Comparison of ENCODE assay signal across 8 mouse cellular contexts in the genomic region with DNA sequence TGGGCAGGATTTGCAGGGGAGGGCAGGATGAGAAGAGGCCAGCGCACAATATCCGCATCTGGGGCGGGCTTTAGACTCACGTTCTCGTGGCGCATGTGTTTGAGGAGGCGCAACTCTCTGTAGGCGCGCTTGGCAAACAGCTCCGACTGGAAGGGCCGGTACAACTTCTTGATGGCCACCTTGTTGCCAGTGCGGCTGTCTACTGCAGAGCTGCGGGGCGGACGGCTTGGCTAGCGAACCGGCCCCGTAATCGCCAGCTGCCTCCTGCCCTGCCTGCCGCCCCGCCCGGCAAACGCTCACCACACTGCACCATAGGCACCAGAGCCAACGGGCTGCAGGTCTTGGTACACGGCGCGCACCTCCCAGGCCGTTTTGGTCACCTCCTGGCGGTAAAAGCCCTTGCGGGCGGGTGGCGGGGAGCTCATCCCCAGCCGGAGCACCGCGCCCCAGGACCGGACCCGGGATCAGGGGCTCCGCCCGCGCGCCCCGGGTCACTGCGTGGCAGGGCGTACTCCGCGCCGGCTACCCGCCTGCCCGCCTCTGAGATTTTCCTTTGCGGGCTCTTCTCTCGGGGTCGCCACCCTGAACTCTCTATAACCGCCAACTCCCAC. TPM values are rescaled to one million over a fixed set of nuclear protein-coding genes. Genes with fewer than 3 reads are reported as not detected.
A peak's percentile ranks its signal among the peaks of the same experiment; 100 is the strongest.
DNase-seq lines count a peak whose midpoint lies in the region; ATAC-seq lines count a peak whose summit lies in the region.

No protein-coding gene starts in this region.

- H3K27ac ChIP-seq in hindbrain, embryonic 14.5 days: no peak overlapping the region
- H3K27ac ChIP-seq in limb, embryonic 11.5 days (replicated peaks; ENCODE audit: low read depth, low read length): no peak overlapping the region; the same call in 1 of the 2 replicates
- H3K27ac ChIP-seq in midbrain, embryonic 15.5 days: no peak overlapping the region

- H3K9ac ChIP-seq in hindbrain, embryonic 14.5 days: peak overlapping the region; percentile 63
- H3K9ac ChIP-seq in limb, embryonic 11.5 days (ENCODE audit: low read length): peak overlapping the region; percentile 61
- H3K9ac ChIP-seq in midbrain, embryonic 15.5 days: peak overlapping the region; percentile 53

- peak overlapping the region; percentile 44 for H3K4me3 ChIP-seq in hindbrain, embryonic 14.5 days (replicated peaks; ENCODE audit: low read length)
- H3K4me3 ChIP-seq in limb, embryonic 11.5 days (ENCODE audit: low read depth, low read length): peak overlapping the region; percentile 57
- H3K4me3 ChIP-seq in midbrain, embryonic 15.5 days: peak overlapping the region; percentile 49

- 0 out of 2 replicates have a peak, but pooled peaks cover 14% of the 10 kb centered on the region for H3K27me3 ChIP-seq in hindbrain, embryonic 14.5 days (ENCODE audit: control insufficient read depth, insufficient read depth, low read length)
- no peaks in the 10 kb centered on the region for H3K27me3 ChIP-seq in limb, embryonic 11.5 days (ENCODE audit: control insufficient read depth, insufficient read depth, low read length)
- H3K27me3 ChIP-seq in midbrain, embryonic 15.5 days (replicated peaks): no peaks in the 10 kb centered on the region

- H3K4me1 ChIP-seq in hindbrain, embryonic 14.5 days (replicated peaks; ENCODE audit: control insufficient read depth, insufficient read depth, low read length): peaks cover 13% of the 10 kb centered on the region
- H3K4me1 ChIP-seq in limb, embryonic 11.5 days (ENCODE audit: control insufficient read depth, insufficient read depth, low read length): peaks cover 11% of the 10 kb centered on the region
- H3K4me1 ChIP-seq in midbrain, embryonic 15.5 days: peaks cover 15% of the 10 kb centered on the region

- WGBS in hindbrain, embryonic 14.5 days: 0% methylated on average over 49 of the region's 53 CpGs
- WGBS in limb, embryonic 11.5 days: under 1% methylated on average over 52 of the region's 53 CpGs
- WGBS in midbrain, embryonic 15.5 days: under 1% methylated on average over 53 of the region's 53 CpGs

- ATAC-seq in hindbrain, embryonic 14.5 days (ENCODE audit: low FRiP score): peak; percentile 13; the same call in 1 of the 2 replicates
- no peak; the same call in none of the 2 replicates for ATAC-seq in limb, embryonic 11.5 days (ENCODE audit: insufficient number of reproducible peaks, low FRiP score, low TSS enrichment, low read depth)
- ATAC-seq in midbrain, embryonic 15.5 days (replicated peaks): peak; percentile 34

- peak; percentile 48 for DNase-seq in adrenal gland, postnatal 14 days
- DNase-seq in adrenal gland, postnatal 25 days: no peak
- DNase-seq in cerebellum, adult 11-12 months: peak; percentile 85
- DNase-seq in gastrocnemius, adult 18-20 months (ENCODE audit: low spot score): peak; percentile 69
- DNase-seq in hindbrain, embryonic 14.5 days (ENCODE audit: low spot score): no peak
- DNase-seq in limb, embryonic 11.5 days (ENCODE audit: low spot score): peak; percentile 61
- no peak for DNase-seq in ovary, adult 18-20 months (ENCODE audit: low spot score)

- peaks cover 29% of the 10 kb centered on the region for H3K36me3 ChIP-seq in hindbrain, embryonic 14.5 days (replicated peaks; ENCODE audit: control insufficient read depth, insufficient read depth)
- no peaks in the 10 kb centered on the region for H3K36me3 ChIP-seq in limb, embryonic 11.5 days (ENCODE audit: control insufficient read depth, insufficient read depth, low read length)
- 0 out of 2 replicates have a peak, but pooled peaks cover 4% of the 10 kb centered on the region for H3K36me3 ChIP-seq in midbrain, embryonic 15.5 days (replicated peaks)

- H3K4me2 ChIP-seq in hindbrain, embryonic 14.5 days (replicated peaks): peak overlapping the region; percentile 95
- H3K4me2 ChIP-seq in limb, embryonic 11.5 days (ENCODE audit: low read depth, severe bottlenecking): peak overlapping the region; percentile 98
- H3K4me2 ChIP-seq in midbrain, embryonic 15.5 days: peak overlapping the region; percentile 99

- no peaks in the 10 kb centered on the region for H3K9me3 ChIP-seq in hindbrain, embryonic 14.5 days (ENCODE audit: control insufficient read depth, low read length)
- H3K9me3 ChIP-seq in limb, embryonic 11.5 days (ENCODE audit: control insufficient read depth, low read length): no peaks in the 10 kb centered on the region
- no peaks in the 10 kb centered on the region for H3K9me3 ChIP-seq in midbrain, embryonic 15.5 days

RNA-seq across cellular contexts. Expression of a gene that starts 0.3 kb away (rescaled TPM):
- total RNA-seq in adrenal gland, postnatal 14 days (2021): 8.6 and 9.6 TPM in 2 replicates
- 8.1 and 11.3 TPM in 2 replicates for total RNA-seq in adrenal gland, postnatal 25 days (2021)
- 100 to 1,000 TPM; 142 to 145 TPM for total RNA-seq in gastrocnemius, adult 18-20 months (2021)
- 3.3 and 4.0 TPM in 2 replicates for polyA plus RNA-seq in hindbrain, embryonic 14.5 days (2014; fragmentation: Nextera tagmentation; extraction: Ambion mirVana)
- polyA plus RNA-seq in limb, embryonic 11.5 days (2014; fragmentation: Nextera tagmentation; extraction: Ambion mirVana): 14.3 and 15.2 TPM in 2 replicates
- polyA plus RNA-seq in midbrain, embryonic 15.5 days (2015; fragmentation: Nextera tagmentation; extraction: Ambion mirVana): 4.0 and 5.1 TPM in 2 replicates

RNA-seq across cellular contexts. Expression of a gene that starts 9.3 kb away (rescaled TPM):
- total RNA-seq in adrenal gland, postnatal 14 days (2021): 5.3 and 6.4 TPM in 2 replicates
- 4.1 and 6.1 TPM in 2 replicates for total RNA-seq in adrenal gland, postnatal 25 days (2021)
- total RNA-seq in gastrocnemius, adult 18-20 months (2021): 1 to 10 TPM in 1 of 2 experiments, under 1 TPM in 1; 0.89 to 1.9 TPM
- polyA plus RNA-seq in hindbrain, embryonic 14.5 days (2014; fragmentation: Nextera tagmentation; extraction: Ambion mirVana): 20.4 and 22.4 TPM in 2 replicates
- 15.3 and 16.6 TPM in 2 replicates for polyA plus RNA-seq in limb, embryonic 11.5 days (2014; fragmentation: Nextera tagmentation; extraction: Ambion mirVana)
- polyA plus RNA-seq in midbrain, embryonic 15.5 days (2015; fragmentation: Nextera tagmentation; extraction: Ambion mirVana): 30.8 and 32.5 TPM in 2 replicates

RNA-seq across cellular contexts. Expression of a gene that starts 11.7 kb away (rescaled TPM):
- 11.9 and 13.2 TPM in 2 replicates for total RNA-seq in adrenal gland, postnatal 14 days (2021)
- total RNA-seq in adrenal gland, postnatal 25 days (2021): 14.5 and 19.6 TPM in 2 replicates
- total RNA-seq in gastrocnemius, adult 18-20 months (2021): 1 to 10 TPM; 5.7 to 5.9 TPM
- polyA plus RNA-seq in hindbrain, embryonic 14.5 days (2014; fragmentation: Nextera tagmentation; extraction: Ambion mirVana): 17.0 and 19.1 TPM in 2 replicates
- polyA plus RNA-seq in limb, embryonic 11.5 days (2014; fragmentation: Nextera tagmentation; extraction: Ambion mirVana): 9.1 and 9.8 TPM in 2 replicates
- 27.0 and 31.4 TPM in 2 replicates for polyA plus RNA-seq in midbrain, embryonic 15.5 days (2015; fragmentation: Nextera tagmentation; extraction: Ambion mirVana)

RNA-seq across cellular contexts. Expression of a gene that starts 17.2 kb away (rescaled TPM):
- total RNA-seq in adrenal gland, postnatal 14 days (2021): 13.3 and 15.7 TPM in 2 replicates
- total RNA-seq in adrenal gland, postnatal 25 days (2021): 18.1 and 25.9 TPM in 2 replicates
- total RNA-seq in gastrocnemius, adult 18-20 months (2021): 1 to 10 TPM; 6.9 to 8.4 TPM
- 17.2 and 19.1 TPM in 2 replicates for polyA plus RNA-seq in hindbrain, embryonic 14.5 days (2014; fragmentation: Nextera tagmentation; extraction: Ambion mirVana)
- 22.6 and 23.5 TPM in 2 replicates for polyA plus RNA-seq in limb, embryonic 11.5 days (2014; fragmentation: Nextera tagmentation; extraction: Ambion mirVana)
- 20.1 and 21.2 TPM in 2 replicates for polyA plus RNA-seq in midbrain, embryonic 15.5 days (2015; fragmentation: Nextera tagmentation; extraction: Ambion mirVana)

RNA-seq across cellular contexts. Expression of a gene that starts 40.4 kb away (rescaled TPM):
- 83.2 and 110 TPM in 2 replicates for total RNA-seq in adrenal gland, postnatal 14 days (2021)
- 121 and 144 TPM in 2 replicates for total RNA-seq in adrenal gland, postnatal 25 days (2021)
- total RNA-seq in gastrocnemius, adult 18-20 months (2021): 1 to 10 TPM; 4.0 to 8.2 TPM
- 99.2 and 101 TPM in 2 replicates for polyA plus RNA-seq in hindbrain, embryonic 14.5 days (2014; fragmentation: Nextera tagmentation; extraction: Ambion mirVana)
- polyA plus RNA-seq in limb, embryonic 11.5 days (2014; fragmentation: Nextera tagmentation; extraction: Ambion mirVana): 122 and 125 TPM in 2 replicates
- polyA plus RNA-seq in midbrain, embryonic 15.5 days (2015; fragmentation: Nextera tagmentation; extraction: Ambion mirVana): 101 and 108 TPM in 2 replicates

Comparison
In these comparisons a context has a peak if more than half of its experiments do, and no peak if none do; other contexts are left out.
1. DNase-seq: peak in adrenal gland, postnatal 14 days (single experiment), cerebellum, adult 11-12 months (single experiment), gastrocnemius, adult 18-20 months (single experiment) and limb, embryonic 11.5 days (single experiment); none in adrenal gland, postnatal 25 days (single experiment), hindbrain, embryonic 14.5 days (single experiment) and ovary, adult 18-20 months (single experiment).
2. RNA of a gene that starts 0.3 kb away (total RNA-seq): 142 to 145 TPM in gastrocnemius, adult 18-20 months; 8.1 to 11.3 TPM in adrenal gland, postnatal 25 days and 8.6 to 9.6 TPM in adrenal gland, postnatal 14 days; every median in the first group is over 10 times any median in the second.
3. Peak in every context shown above with its lines, with median percentiles within 50 percentile points of each other: H3K4me2 ChIP-seq, H3K4me3 ChIP-seq and H3K9ac ChIP-seq.